Mouse (Mus musculus) G1E (cell line): ENCODE measurements at regions not wholly inside any gene's neighbourhood (a gene's known extent, or its start where the extent isn't known, plus 50 kb on each side); places are given as distances from the start of the nearest gene placed in this dataset.

ENCODE experiments used
- CTCF ChIP-seq: IDR thresholded peaks from 2 replicates; pipeline ENCODE4 v1.5.1; 2012; ENCODE audit warnings: low read depth, low read length, inconsistent platforms, mixed read lengths
- TAL1 ChIP-seq: conservative IDR thresholded peaks from 2 replicates; pipeline ENCODE4 v1.6.1; 2012; ENCODE audit warnings: low read depth, low read length, inconsistent platforms, mixed read lengths

DNA sequence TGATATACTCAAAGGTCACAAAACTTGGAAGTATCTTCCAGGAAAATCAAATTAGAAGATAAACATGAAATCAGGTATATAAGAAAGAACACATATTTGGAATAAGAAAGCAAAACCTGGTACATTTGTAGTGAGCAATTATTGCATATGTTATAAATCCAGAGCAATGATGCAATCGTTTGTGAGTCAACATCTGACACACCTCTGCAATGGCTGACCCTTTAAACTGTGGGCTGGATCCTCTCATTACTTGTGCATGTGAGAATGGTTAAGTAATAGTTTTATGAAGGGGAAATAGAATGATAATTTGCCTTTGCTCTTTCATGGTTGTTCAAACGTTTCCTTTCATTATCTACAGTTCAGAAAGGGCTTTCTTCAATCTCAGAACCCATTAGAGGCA, 165.0 kb upstream of the Klf7 start:
- TF ChIP-seq CTCF (no peak), TAL1 (no peak)
